Mouse (Mus musculus): ENCODE measurements at regions not wholly inside any gene's neighbourhood (a gene's known extent, or its start where the extent isn't known, plus 50 kb on each side); places are given as distances from the start of the nearest gene placed in this dataset.

DNA sequence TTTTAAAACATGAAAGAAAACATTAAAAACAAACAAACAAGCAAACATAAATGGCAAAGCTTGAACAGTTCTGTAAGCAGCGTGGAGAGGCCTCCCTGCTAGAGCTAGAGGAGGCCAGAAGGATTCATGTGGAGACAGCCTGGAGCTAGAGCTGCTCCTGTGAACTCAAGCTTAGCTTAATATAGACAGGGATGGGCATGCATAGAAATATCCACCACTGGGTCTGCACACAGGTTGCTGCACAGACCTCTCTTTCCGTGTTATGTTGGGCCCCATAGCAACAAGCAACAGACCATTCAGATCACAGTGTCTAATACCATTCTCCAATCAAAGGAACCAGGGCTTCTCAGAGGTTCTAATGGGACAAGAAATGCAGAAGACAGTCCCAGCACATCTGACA is 122.9 kb upstream of the Magi3 start:
- ATAC-seq (ENCODE audit: low TSS enrichment) = no peak

DNA sequence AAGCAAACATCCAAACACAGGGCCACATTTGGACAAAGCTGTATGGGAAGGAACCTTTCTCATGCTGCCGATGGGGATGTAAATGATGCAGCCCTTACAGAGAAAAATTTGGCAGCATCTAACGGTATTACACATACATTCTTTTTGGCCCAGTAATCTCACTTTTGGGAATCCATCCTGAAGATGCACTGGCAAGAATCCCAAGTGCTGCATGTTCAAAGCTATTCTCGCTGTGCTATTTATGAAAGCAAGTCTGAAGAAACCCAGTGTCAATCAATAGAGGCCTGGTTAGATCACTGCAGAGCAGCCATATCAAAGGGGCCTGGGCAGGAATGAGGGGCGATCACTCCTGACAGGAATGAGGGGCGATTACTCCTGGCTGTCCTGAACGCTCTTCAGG is 122.0 kb upstream of the Magi3 start:
- ATAC-seq (ENCODE audit: low TSS enrichment) = peak; percentile 91

DNA sequence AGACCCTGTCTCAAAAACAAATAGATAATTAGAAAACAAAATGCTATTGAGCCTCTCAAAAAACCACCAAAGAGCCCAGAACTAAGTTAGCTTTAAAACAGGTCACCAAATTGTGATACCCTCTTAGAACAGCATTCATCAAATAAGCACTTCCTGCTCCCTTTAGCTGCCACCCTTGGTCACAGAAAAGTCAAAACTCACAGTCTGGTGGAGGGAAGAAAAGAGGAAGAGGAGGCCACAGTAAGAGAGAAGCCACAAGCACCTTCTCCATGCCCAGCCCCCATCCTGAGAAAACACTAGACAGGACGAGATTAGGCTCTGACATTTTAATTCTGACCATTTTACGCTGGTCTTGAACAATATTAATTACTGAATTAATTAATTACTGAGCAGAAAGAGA is 120.2 kb upstream of the Magi3 start:
- ATAC-seq (ENCODE audit: low TSS enrichment) = no peak

DNA sequence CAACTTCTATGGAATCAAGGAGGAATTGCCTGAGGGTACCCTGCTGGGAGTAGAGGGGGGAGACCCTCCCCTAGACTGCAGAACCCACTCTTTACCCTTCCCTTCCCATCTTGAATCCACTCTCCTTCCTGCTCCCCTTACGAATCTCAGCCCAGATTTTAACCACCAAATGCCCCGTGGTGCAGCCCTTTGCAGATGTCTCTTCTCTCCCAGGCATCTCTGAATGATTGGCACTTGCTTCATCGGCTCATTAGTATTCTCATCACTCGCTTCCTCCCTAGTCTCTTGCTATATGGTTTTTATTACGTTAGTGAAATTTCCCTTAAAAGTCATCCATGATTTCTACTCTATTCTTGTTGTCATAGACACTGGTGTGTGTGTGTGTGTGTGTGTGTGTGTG is 116.7 kb upstream of the Magi3 start:
- ATAC-seq (ENCODE audit: low TSS enrichment) = no peak

DNA sequence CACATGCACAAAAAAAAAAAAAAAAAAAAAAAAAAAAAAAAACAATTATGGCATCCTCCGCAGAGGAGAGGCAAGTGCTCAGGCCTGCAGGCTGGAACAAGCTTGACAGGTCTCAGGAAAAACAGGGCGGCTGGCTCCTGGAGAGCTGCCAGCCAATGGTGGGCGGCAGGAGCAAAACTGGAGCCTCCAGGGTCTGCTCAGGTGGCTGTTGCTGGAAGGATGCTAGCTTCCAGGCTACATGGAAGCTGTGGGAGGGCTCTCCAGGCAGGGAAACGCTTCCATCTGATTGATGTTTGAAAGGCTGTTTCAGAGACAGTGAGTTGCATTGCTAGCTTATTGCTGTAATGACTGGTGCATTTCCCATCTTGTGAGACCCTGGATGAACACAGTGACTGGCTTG is 116.1 kb upstream of the Magi3 start:
- ATAC-seq (ENCODE audit: low TSS enrichment) = 0 out of 2 replicates have a peak, but pooled peaks have one; percentile 50

DNA sequence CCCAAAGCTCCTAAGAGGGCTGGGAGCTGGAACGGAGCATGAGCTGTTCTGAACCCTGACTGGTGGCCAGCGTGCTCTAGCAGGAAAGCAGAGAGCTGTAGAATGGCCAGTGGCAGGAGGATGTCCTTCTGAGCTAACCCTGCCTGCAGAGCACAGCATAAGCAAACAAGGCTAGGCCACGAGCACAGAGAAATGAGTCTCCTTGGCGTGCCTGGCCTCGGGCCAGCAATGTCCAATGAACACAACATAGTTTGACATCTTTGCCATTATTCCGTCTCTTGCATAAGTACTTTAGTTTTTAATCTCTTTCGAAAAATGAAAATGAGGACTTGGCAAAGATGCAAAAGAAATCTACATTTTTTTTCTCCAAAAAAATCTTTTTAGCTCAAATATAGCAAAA is 114.6 kb upstream of the Magi3 start:
- ATAC-seq (ENCODE audit: low TSS enrichment) = no peak

DNA sequence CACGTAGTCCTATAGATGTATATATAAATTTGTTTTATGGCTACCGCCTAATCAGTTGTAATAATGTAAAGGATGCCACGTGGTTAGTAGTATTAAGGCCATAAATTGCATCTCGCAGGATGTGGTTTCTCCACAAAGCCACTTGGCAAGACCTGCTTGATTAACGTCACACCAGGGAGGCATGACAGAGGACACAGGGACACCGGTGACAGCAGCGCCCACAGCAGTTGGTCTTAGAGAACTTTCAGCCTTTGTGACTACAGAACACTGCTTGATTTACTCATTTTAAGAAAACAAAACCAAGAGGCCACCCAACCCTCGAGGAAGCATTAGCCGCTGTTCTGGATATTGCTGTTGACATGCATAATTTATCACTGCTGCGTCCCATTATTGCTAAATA is 113.2 kb upstream of the Magi3 start:
- no peak for ATAC-seq (ENCODE audit: low TSS enrichment)

DNA sequence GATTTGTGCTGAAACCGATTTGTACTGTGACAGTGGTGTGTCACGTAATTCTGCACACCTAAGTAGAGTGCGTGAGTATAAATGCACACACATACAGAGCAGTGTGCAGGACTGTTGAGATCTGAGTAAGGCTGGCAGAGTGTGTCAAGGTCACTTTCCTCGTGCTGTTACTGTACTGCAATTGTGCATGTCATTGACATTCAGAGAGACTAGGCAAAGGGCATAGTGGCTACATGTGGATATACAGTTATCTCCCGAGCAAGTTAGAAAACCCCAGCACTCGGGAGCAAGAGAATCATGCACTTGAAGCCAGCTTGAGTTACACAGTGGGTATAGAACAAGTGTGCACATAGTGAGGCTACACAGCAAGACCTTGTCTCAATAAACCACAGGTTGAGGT is 110.5 kb upstream of the Magi3 start:
- no peak for ATAC-seq (ENCODE audit: low TSS enrichment)

DNA sequence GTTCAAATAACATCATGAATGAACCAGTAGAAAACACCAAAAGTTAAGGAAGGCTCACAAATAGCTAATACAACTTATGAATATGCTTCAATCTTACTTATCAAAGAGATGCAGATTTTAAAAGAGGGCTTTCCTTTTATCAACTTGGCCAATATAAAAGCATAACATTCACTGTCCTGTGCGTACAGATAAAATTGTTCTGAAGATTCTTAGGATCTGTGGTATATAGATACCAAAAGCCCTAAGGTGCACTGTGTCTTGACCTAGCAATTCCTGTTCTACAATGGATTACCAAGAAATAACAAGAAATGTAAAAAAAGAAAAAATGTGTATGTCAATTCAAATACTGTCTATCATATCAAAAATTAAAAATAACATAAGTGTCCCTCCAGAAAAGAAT is 107.7 kb upstream of the Magi3 start:
- ATAC-seq (ENCODE audit: low TSS enrichment) = no peak

DNA sequence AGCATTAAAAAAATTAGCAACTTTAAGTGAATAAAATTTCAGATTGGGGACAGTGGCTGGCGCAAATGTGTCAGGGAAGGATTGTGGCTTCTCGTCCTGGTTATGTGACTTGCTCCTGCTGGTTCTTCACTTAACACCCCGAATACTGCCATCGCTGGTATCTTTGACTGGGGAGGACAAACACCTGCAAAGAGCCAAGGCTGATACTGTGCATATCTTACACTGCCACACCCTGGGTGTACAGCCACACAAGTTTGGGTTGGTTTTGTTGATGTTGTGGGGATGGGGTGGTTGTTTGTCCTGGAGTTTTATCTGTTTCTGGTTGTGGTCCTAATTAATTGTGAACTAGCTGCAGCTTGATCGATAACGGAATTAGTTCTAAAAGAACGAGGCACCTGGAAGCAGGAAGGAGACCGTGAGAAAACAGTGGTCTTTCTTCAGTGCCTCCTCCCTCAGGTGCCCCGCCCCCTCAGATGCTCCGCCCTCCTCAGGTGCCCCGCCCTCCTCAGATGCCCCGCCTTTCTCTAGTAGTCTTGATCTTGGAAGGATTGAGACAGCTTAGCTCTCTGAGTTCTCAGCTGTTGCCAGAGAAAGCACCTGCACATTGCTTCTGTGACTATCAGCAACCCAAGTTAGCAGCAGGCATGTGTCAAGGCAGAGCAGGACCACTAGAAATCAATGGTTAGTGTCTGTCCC is 107.0 kb upstream of the Magi3 start:
- no peak for ATAC-seq (ENCODE audit: low TSS enrichment)

DNA sequence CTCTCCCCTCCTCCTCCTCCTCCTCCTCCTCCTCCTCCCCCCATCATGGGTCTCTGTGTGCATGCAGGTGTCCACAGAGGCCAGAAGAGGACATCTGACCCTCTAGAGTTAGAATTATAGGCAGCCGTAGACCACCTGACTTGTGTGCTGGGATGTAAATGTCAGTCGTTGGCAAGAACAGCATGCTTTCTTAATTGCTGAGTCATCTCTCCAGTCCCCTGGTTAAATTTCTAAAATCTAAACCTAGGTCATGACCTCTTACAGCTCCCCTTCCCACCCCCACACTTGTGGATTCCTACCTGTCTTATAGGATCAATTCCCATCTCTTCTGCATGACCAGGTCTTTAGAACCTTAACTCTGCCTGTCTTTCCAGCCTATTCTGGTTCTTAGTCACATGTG is 102.4 kb upstream of the Magi3 start:
- ATAC-seq (ENCODE audit: low TSS enrichment) = no peak

DNA sequence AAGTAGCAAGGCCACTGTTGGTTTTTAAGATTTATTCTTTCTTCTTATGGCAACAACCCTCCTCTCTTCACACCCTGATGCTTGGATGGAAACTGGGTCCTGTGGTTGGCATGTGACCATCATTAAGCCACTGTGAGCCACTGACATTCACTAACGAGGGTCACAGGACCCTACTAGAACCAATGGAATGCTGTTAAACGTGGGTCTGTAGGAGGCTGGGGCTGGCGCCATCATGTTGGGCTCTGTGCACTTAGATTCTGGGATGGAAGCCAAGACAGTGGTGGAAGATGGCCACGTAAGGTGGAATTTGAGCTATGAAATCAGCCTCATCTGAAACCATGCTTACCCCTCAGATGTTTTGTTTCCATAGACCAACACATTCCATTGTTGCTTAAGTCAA is 100.2 kb upstream of the Magi3 start:
- no peak for ATAC-seq (ENCODE audit: low TSS enrichment)

DNA sequence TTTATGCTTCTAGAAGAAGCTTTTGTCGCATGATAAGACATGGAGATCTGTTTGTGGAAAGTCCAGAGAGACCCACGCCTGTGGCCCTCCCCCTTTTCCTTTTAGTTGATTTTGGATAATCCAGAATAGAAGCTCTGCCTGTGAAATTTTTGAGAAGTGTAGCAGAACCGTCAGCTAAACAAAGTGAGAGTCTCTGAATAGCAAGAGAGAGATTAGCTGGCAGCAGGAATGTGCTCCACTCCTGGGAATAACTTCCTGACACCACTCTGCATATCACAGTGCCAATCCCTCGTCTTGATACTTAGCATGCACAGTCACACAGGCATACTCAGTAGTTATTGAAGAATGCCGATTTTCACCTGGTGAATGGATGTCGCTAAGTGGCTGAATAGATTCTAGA is 99.2 kb upstream of the Magi3 start:
- ATAC-seq (ENCODE audit: low TSS enrichment) = peak; percentile 85

DNA sequence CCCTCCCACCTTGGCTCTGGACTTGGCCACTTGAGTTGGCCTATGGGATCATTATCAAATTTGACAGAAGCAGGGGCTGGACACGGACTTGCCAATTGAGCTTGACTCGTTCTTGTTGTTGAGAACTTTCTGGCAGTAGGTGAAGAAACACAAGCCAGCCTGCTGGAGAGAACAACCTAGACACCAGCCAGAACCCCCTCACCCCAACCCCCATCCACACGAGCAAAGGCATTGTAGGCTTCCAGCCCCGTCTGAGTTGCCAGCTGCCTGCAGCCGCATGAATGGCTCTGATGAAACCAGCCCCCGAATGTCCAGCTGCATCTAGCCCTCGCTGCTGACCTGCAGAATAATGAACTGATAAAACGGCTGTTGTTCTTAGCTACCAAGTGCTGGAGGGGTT is 98.7 kb upstream of the Magi3 start:
- peak; percentile 66 for ATAC-seq (ENCODE audit: low TSS enrichment)

DNA sequence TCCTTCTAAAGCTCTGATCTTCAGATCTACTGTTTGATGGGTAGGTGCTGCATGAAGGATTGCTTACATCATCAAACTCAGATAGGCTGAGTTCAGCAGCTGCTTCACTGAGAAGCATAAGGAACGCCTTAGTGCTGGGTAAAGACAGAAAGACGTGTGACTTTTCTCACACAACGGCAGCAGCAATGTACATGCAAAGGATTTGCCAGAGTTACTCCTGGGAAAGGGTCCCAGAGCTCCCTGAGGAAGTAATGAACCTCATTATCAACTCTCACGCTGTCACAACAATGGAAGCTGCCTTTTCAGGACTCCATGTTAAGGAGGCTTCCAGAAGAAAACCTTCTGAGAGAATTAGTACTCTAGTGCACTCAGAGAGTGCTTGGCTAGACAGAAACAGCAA is 97.4 kb upstream of the Magi3 start:
- ATAC-seq (ENCODE audit: low TSS enrichment) = no peak

DNA sequence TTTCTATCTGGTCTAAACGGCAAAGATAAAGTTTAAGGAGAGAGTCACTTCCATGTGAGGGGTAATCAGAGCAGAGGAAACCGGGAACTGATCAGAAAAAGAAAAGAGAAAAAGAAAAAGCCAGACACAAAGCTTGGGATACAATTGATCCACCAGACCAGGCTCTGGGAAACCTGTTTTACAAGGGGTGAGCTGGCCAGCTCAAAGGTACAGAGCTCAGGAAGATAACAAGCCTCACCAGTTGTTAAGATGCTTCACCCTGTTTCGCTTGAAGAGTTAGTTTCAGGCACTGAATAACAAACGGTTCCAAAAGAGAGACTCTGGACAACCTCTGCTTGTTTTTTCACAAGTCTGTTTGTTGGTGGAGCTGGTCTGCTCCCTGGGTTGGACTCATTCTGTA is 92.9 kb upstream of the Magi3 start:
- ATAC-seq (ENCODE audit: low TSS enrichment) = no peak

DNA sequence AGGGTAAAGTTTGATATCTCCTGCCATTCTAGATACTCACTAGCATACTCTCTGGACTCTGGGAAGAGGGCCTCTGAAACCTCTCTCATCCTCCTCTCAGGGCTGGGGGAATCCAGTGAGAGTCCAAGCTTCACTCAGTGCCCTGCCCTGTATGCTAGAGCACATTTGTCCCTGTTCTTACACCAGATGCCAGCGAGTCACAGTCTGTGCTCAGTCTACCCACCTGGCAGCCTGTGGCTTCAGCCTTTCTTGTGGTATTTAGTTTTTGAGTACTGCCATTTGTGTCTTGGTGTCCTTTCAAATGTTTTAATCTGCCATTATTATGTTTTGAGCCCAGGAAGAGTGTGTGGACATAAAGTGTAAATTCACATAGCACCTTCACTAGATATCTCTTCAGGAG is 86.8 kb upstream of the Magi3 start:
- no peak for ATAC-seq (ENCODE audit: low TSS enrichment)

DNA sequence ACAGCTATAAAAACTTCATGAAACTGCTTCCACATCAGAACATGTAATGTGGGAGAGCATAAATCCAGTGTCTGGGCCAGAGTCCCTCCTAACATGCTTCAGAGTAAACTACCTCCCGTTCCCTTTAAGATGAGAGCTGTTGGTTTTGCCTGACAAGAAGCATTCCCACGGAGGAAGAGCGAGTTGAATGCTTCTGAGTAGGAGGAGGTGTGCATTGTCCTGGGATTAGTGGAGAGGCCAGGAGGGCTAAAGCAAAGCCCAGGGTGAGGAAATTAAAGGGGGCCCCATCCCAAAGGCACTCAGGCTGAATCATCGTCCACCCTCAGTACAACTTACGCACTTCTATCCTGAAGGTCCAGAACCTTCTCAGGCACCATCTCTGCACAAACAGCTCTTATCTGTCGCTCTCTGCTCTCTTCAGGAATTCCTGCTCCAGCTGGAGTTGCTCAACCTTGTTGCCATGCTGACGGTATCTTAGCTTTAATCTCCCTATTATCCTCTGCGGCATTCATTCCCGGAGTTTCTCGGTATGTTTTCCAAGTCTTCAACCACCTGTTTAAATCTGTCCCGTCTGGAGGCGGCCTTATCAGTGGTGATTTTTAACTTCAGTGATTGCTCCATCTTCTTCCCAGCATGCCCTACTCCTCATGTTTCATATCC is 85.9 kb upstream of the Magi3 start:
- no peak for ATAC-seq (ENCODE audit: low TSS enrichment)

DNA sequence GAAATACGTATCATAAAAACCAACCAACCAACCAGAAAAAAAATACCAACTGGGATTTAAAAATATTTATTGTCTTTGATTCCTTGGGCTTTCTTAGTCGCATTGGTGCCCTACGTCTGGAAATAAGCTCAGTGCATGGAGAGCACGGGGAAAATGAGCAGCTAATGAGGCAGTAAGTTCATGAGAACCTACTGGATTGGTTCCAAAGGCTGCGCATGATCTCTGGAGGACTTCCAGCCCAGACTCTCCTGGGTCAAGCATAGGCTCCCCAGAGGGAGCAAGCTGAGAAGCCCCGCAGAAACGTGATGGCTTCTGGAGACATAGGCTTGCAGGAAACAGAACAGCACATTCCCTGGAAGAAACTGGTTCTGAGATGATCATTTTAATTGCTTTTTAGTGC is 83.4 kb upstream of the Magi3 start:
- ATAC-seq (ENCODE audit: low TSS enrichment) = 0 out of 2 replicates have a peak, but pooled peaks have one; percentile 44

DNA sequence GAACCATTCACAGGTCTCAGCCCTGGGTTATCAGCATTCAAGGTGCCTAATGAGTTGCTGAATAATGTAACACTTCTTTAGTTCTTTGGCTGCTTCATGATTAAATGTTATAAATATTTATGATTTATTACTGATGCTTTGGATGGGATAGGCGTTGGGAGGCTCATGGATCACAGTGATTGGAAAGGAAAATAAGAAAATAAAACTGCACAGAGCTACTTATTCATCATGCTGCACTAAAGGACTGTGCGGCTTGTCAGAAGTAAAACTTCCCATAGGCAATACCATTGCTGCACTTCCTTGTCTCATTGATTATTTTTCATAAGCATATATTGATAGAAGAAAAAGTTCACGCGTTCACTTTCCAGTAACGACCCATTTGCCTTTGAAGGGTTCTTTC is 80.0 kb upstream of the Magi3 start:
- no peak for ATAC-seq (ENCODE audit: low TSS enrichment)

DNA sequence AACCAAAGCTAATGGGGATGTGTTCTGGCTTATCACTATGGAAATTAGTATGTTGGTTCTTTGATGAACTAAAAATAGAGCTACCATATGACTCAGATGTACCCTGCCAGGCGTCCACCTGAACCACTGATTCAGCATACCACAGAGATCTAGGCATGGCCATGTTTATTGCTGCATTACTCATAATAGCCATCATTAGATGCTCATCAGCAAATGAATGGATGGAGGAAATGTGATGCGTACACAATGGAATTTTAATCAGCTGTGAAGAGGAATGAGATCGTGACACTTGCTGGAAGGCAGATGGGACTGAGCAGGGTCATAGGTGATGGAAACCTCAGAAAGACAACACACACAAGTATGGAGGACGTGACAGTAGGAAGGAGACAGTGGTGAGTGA is 78.7 kb upstream of the Magi3 start:
- ATAC-seq (ENCODE audit: low TSS enrichment) = no peak

DNA sequence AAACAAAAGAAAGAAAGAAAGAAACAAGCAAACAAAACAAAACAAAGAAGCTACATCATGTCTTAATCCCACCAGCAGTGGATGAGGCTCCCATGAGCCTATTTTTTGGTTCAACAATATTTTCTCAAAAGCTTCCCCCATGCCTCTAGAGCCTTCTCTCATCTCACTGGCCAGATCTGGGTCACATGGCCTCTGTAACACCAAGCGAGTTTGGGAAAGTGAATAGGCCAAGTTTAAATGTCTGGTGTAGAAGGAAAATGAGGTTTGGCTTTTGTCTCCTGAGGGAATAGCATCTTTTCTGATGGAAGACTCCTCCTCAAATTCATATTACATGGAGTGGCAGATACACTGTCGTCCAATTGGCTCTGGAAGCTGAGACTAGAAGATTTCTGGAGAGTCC is 78.2 kb upstream of the Magi3 start:
- ATAC-seq (ENCODE audit: low TSS enrichment) = no peak

DNA sequence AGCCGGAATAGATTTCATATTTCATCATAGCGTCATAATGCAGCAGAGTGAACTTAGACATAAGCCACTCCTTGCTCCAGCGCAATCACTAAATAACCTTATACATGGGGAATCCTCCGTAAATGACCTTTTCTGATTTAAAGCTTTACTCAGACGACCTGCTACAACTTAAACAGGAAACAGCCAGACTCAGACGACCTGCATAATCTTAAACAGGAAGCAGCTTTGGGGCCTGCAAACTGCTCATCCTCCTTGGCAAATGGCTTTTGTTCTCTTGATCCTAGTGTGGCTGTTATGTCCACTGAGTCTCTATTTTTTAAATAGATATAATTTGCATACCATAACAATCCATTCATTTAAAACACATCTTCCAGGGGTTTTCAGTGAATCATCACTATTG is 76.9 kb upstream of the Magi3 start:
- ATAC-seq (ENCODE audit: low TSS enrichment) = no peak

DNA sequence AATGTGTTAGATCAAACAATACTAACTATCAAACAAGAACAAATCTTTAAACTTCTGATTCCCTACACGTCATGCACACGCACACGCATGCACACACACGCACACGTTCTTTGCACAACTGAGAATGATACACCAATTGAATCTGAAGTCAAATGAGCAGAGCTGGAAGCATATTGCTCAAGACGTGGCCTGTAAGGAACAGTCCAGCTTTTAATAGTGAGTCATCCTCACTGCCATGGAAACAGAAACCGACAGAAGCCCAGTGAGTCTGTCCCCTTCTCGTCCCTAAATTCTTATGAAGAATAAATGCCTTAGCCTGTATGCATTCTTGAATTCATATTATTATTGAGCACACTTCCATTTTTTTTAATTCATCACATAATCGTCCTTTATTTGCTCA is 75.7 kb upstream of the Magi3 start:
- ATAC-seq (ENCODE audit: low TSS enrichment) = no peak
